Mouse (Mus musculus) hindbrain, embryonic 14.5 days (tissue): ENCODE data around the gene Pcgf2. TPM values are rescaled to one million over a fixed set of nuclear protein-coding genes. Genes with fewer than 3 reads are reported as not detected.
A peak's percentile ranks its signal among the peaks of the same experiment; 100 is the strongest.

Source experiments
- ATAC-seq: fragments of 200-750 bp; cut with Nextera tagmentation; 2 replicates; pipeline ENCODE4 v1.8.0; 2017; ENCODE audit warnings: moderate number of reproducible peaks, mild to moderate bottlenecking, moderate TSS enrichment, moderate library complexity; ENCODE audit not compliant: low FRiP score
- DNase-seq: peaks from one replicate; pipeline ENCODE4 v3.0.0-alpha.2; 2015; ENCODE audit warnings: low spot score
- H3K27ac ChIP-seq: fragments of 300-500 bp; sonication (generic); 2 replicates; pipeline ENCODE4 v1.5.1; 2014; ENCODE audit warnings: mild to moderate bottlenecking, moderate library complexity
- H3K27me3 ChIP-seq: fragments of 300-500 bp; sonication (generic); 2 replicates; pipeline ENCODE4 v1.6.1; 2014; ENCODE audit warnings: mild to moderate bottlenecking, low read length, mixed read lengths; ENCODE audit not compliant: control insufficient read depth, insufficient read depth
- H3K36me3 ChIP-seq: fragments of 300-500 bp; sonication (generic); replicated peaks from 2 replicates; pipeline ENCODE4 v1.6.1; 2014; ENCODE audit not compliant: control insufficient read depth, insufficient read depth
- H3K4me1 ChIP-seq: fragments of 300-500 bp; sonication (generic); replicated peaks from 2 replicates; pipeline ENCODE4 v1.6.1; 2014; ENCODE audit warnings: antibody characterized with exemption, low read length, mixed read lengths; ENCODE audit not compliant: control insufficient read depth, insufficient read depth
- H3K4me2 ChIP-seq: fragments of 300-500 bp; sonication (generic); replicated peaks from 2 replicates; pipeline ENCODE4 v1.6.1; 2014; ENCODE audit warnings: mild to moderate bottlenecking, moderate library complexity
- H3K4me3 ChIP-seq: fragments of 300-500 bp; sonication (generic); replicated peaks from 2 replicates; pipeline ENCODE4 v1.5.1; 2014; ENCODE audit warnings: mild to moderate bottlenecking, low read length
- H3K9ac ChIP-seq: fragments of 300-500 bp; sonication (generic); 2 replicates; pipeline ENCODE4 v1.6.1; 2014
- H3K9me3 ChIP-seq: fragments of 300-500 bp; sonication (generic); 2 replicates; pipeline ENCODE4 v1.6.1; 2016; ENCODE audit warnings: low read length; ENCODE audit not compliant: control insufficient read depth
- WGBS: fragments of 180-500 bp; shearing (Covaris S2); extraction: QIAGEN DNeasy Blood & Tissue Kit; methylation state at CpG from one replicate; pipeline ENCODE4 v1.1.7; 2014; 5-methylcytosine and 5-hydroxymethylcytosine counted together
- polyA plus RNA-seq: library from polyadenylated mRNA; unstranded; fragments of >200 nt; fragmentation: Nextera tagmentation; extraction: Ambion mirVana; gene quantifications from 2 replicates; pipeline ENCODE4 v1.2.1, GENCODE M21; 2014

Gene Pcgf2
- polyA plus RNA-seq, 1 experiment from 2014 or later: 23.4 TPM

DNA sequence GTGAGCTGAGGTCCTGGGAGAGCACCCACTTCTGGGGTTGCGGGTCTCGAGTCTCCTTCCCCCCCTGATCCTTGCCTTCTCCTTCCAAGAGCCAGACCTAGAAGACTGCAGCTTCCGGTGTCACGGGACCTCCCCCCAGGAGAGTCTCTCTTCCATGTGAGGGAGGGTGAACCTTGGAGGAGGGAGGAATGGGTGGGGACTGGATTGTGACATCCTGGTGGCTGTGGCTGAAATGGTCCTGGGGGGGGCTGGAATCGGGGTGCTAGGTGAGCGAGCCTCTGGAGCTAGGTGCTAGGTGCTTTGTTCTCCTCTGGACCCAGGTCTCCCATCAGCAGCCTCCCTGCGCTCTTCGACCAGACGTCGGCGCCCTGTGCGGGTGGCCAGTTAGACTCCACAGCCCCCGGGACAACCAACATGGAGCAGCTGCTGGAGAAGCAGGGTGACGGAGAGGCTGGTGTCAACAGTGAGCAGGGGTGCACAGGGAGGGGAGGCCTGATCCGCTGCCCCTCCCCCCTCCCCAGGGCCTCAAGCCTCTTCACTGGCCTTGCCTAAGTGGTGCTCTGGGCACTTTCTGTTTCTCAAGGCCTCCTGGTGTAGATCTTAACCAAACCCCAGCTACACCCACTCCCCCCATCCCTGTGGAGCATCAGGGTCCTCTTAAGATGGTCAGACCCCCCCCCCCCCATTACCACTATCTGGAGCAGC, 24.1 kb downstream of the Pcgf2 start:
- Histone ChIP-seq H3K4me1 (0 out of 2 replicates have a peak, but pooled peaks cover 3% of the 10 kb centered on the region), H3K9me3 (no peaks in the 10 kb centered on the region), H3K9ac (no peak overlapping the region), H3K27ac (no peak overlapping the region), H3K36me3 (peaks cover 99% of the 10 kb centered on the region), H3K4me2 (no peak overlapping the region), H3K4me3 (no peak overlapping the region), H3K27me3 (no peaks in the 10 kb centered on the region)
- no peak for DNase-seq
- 0 out of 2 replicates have a peak, but pooled peaks have one; percentile 13 for ATAC-seq
- 85% methylated on average over 15 of the region's 15 CpGs for WGBS

DNA sequence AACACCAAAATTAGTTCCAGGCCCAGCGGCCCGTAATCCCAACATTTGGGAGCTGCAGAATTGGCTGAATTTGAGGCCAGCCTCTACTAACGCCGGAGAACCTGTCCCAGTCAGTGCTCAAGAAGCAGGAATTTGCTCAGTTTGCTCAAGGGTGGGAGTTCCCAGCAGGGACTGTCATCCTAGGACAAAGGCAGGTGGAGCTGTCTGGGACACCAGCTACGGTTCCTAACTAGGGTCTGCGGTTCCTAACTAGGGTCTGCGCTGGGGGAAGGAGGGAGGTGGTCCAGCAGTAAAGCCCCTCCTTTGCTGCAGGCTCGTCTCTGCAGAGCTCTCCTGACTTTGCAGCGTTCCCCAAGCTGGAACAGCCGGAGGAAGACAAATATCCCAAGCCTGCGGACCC, 27.1 kb downstream of the Pcgf2 start:
- DNase-seq: no peak
- H3K4me2 ChIP-seq: no peak overlapping the region
- no peaks in the 10 kb centered on the region for H3K9me3 ChIP-seq
- H3K9ac ChIP-seq: no peak overlapping the region
- H3K27me3 ChIP-seq: no peaks in the 10 kb centered on the region
- H3K4me1 ChIP-seq: peaks cover 13% of the 10 kb centered on the region; the same call in 1 of the 2 replicates
- H3K4me3 ChIP-seq: no peak overlapping the region
- H3K36me3 ChIP-seq: peaks cover 100% of the 10 kb centered on the region
- WGBS: 71% methylated on average over 10 of the region's 11 CpGs
- no peak overlapping the region for H3K27ac ChIP-seq
- ATAC-seq: no peak

DNA sequence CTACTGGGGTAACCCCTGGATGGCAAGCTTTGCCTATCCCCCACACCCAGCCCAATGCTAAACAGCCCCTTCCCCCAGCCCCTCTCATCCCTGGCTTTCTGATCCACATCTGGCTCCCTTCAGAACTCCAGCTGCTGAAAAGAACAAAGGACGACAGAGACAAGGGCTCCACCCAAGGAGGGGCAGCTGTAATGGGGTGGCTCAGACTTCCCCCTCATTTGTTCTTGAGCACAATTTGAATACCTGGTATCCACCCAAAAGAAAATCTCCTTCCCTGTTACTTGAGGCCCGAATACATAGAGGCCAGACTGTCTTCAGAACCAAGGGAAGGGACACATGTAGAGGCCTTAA, 29.1 kb downstream of the Pcgf2 start:
- 52% methylated on average over 2 of the region's 2 CpGs for WGBS
- DNase-seq (no peak), ATAC-seq (no peak)
- H3K9me3 ChIP-seq: no peaks in the 10 kb centered on the region
- peaks cover 92% of the 10 kb centered on the region for H3K36me3 ChIP-seq
- no peak overlapping the region for H3K4me2 ChIP-seq
- no peaks in the 10 kb centered on the region for H3K27me3 ChIP-seq
- no peak overlapping the region for H3K9ac ChIP-seq
- no peak overlapping the region for H3K4me3 ChIP-seq
- peaks cover 10% of the 10 kb centered on the region; the same call in 1 of the 2 replicates for H3K4me1 ChIP-seq
- no peak overlapping the region for H3K27ac ChIP-seq

DNA sequence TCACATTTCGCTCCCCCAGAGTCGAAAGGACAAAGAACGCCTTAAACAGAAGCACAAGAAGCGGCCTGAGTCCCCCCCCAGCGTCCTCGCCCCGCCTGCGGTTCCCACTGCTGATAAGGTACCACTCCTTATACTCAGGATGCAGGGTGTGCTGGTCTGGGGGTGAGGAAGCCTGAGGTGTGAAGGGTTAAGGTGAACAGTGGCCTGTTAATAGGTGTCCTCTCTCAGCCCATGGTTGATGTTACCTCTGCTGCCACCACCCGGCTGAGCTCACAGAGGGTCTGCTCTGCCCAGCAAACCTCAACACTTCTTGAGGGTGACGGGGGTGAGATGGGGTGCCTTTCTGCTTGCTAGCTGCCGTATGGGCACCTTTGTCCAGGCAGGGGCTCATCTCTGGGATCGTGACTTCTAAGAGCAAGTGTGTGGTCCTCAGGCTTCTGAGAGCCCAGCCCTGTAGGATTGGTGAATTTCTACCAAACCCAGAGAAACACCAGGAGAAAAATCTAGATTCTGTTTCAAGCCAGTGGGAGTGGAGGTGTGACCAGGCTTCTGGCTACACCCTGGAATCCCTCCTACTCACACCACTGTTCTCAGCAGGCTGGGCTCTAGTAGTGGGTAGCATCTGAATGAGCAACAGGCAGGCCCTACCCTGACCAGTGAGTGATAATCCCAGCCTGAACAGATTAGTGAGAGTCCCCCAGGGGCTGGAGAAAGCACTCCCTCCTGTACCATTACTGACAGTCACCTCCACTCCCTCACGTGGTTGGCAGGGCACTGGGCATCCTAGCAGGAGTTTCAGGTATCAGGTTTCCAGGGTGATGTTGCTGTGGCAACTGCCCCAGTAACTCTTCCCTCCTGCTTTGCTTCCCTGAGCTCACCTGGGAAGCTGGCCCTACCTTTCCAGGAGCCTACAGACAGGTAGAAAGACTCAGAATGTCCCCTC, 29.8 kb downstream of the Pcgf2 start:
- DNase-seq: no peak
- Histone ChIP-seq H3K4me2 (no peak overlapping the region), H3K27me3 (no peaks in the 10 kb centered on the region), H3K36me3 (peaks cover 85% of the 10 kb centered on the region), H3K4me3 (no peak overlapping the region), H3K4me1 (peaks cover 12% of the 10 kb centered on the region; the same call in 1 of the 2 replicates), H3K9ac (no peak overlapping the region), H3K27ac (no peak overlapping the region), H3K9me3 (no peaks in the 10 kb centered on the region)
- 74% methylated on average over 13 of the region's 13 CpGs for WGBS
- ATAC-seq: no peak

DNA sequence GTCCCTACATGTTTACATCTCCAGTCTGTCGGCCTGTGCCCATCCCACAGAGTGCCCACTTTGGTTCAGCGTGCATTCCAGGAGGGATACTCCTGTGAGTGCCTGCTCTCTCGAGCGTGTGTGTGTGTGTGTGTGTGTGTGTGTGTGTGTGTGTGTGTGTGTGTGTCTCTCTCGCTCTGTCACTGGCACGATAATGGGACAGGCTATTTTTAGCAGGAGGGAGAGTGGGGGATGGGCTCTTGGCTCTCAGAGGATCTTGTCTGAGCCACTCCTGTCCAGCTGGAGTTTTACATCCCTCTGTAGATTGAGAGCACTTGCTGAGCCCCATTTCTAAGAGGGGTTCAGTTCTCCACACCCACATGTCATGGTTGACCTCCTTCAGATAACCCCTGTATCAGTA, 30.5 kb downstream of the Pcgf2 start:
- Histone ChIP-seq H3K36me3 (peaks cover 78% of the 10 kb centered on the region), H3K4me1 (peaks cover 19% of the 10 kb centered on the region), H3K4me3 (no peak overlapping the region), H3K9me3 (no peaks in the 10 kb centered on the region), H3K27ac (no peak overlapping the region), H3K9ac (no peak overlapping the region), H3K4me2 (no peak overlapping the region), H3K27me3 (no peaks in the 10 kb centered on the region)
- ATAC-seq (no peak), DNase-seq (no peak)
- WGBS: 25% methylated on average over 6 of the region's 6 CpGs

DNA sequence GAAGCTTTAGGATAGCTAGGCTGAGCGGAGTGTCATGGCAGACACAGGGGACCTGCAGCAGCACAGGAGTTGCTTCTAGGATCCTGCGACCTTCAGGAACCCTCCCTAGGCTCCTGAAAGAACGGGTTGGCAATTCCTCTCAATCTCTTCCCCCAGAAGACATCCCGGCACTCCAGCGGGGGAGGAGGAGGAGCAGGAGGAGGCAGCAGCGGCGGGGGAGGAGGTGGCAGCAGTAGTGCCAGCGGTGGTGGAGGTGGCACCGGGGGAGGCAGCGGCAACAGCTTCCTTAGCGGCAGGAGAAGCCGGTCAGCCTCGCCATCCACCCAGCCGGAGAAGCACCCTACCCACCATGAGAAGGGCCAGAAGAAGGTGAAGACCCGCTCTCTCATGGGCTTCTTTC, 31.0 kb downstream of the Pcgf2 start:
- Histone ChIP-seq H3K9ac (no peak overlapping the region), H3K27me3 (no peaks in the 10 kb centered on the region), H3K9me3 (no peaks in the 10 kb centered on the region), H3K4me2 (no peak overlapping the region), H3K27ac (no peak overlapping the region), H3K36me3 (peaks cover 73% of the 10 kb centered on the region), H3K4me1 (peaks cover 24% of the 10 kb centered on the region), H3K4me3 (no peak overlapping the region)
- DNase-seq: no peak
- ATAC-seq: no peak
- 55% methylated on average over 15 of the region's 15 CpGs for WGBS

DNA sequence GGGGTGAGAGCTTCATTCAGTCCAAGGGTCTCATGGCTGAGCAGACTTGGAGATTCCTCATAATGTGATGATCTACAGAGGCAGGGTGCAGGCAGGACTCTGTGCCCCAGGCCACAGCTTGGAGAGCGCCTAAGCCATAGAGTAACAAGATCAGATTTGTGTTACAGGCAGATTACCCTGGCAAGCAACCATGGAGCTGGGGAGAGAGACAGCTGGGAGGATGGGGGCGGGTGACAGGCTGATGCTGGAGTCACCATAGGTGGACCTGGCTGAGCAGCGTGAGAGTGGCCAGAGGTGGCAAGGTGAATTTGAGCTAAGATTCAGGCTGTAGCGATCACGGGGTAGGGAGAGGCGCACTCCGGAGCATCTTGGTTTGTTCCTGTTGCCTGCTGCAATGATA, 32.1 kb downstream of the Pcgf2 start:
- DNase-seq (no peak), ATAC-seq (no peak)
- no peak overlapping the region for H3K4me2 ChIP-seq
- H3K9me3 ChIP-seq: no peaks in the 10 kb centered on the region
- no peak overlapping the region for H3K9ac ChIP-seq
- no peak overlapping the region for H3K27ac ChIP-seq
- no peak overlapping the region for H3K4me3 ChIP-seq
- 90% methylated on average over 7 of the region's 7 CpGs for WGBS
- peaks cover 62% of the 10 kb centered on the region for H3K36me3 ChIP-seq
- H3K27me3 ChIP-seq: no peaks in the 10 kb centered on the region
- peaks cover 26% of the 10 kb centered on the region for H3K4me1 ChIP-seq

DNA sequence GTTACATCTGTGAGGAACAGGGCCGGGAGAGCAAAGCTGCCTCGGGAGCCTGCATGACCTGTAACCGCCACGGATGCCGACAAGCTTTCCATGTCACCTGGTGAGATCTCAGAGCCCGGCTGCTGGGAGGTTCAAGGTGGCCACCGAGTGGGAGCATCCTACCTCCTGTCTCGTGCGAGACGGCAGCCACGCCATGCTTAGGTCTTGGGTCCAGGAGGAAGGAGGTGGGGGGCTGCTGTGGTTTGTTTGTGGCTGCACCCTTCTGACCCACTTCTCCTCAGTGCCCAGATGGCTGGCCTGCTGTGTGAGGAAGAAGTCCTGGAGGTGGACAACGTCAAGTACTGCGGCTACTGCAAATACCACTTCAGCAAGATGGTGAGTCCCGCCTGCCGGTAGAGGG, 33.5 kb downstream of the Pcgf2 start:
- H3K4me2 ChIP-seq: no peak overlapping the region
- no peaks in the 10 kb centered on the region for H3K9me3 ChIP-seq
- peaks cover 48% of the 10 kb centered on the region for H3K36me3 ChIP-seq
- 95% methylated on average over 15 of the region's 15 CpGs for WGBS
- ATAC-seq (no peak), DNase-seq (no peak)
- peaks cover 26% of the 10 kb centered on the region for H3K4me1 ChIP-seq
- H3K27ac ChIP-seq: no peak overlapping the region
- no peak overlapping the region for H3K4me3 ChIP-seq
- H3K27me3 ChIP-seq: peaks cover 8% of the 10 kb centered on the region
- H3K9ac ChIP-seq: no peak overlapping the region

DNA sequence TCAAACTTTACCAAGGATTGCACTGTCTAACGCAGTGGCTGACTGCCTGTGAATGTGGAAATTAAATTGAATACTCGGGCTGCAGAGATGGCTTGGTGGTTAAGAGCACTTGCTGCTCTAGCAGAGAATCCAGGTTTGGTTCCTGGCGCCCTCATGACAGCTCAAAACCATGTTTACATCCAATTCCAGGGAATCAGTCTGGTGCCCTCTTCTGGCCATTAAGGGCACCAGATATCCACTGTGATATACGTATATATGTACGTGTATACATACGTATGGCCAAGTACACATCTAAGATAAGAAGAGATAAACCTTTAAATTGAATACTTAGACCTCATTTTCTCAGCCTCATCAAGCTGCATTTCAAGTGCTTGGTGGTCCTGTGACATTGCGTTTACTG, 34.1 kb downstream of the Pcgf2 start:
- ATAC-seq (no peak), DNase-seq (no peak)
- Histone ChIP-seq H3K36me3 (peaks cover 42% of the 10 kb centered on the region), H3K9ac (no peak overlapping the region), H3K9me3 (no peaks in the 10 kb centered on the region), H3K4me2 (no peak overlapping the region), H3K27me3 (peaks cover 14% of the 10 kb centered on the region), H3K4me3 (no peak overlapping the region), H3K27ac (no peak overlapping the region), H3K4me1 (peaks cover 28% of the 10 kb centered on the region)
- 92% methylated on average over 7 of the region's 7 CpGs for WGBS
